Mouse (Mus musculus): ENCODE measurements around the gene Ubl4b.

Ubl4b gene

DNA sequence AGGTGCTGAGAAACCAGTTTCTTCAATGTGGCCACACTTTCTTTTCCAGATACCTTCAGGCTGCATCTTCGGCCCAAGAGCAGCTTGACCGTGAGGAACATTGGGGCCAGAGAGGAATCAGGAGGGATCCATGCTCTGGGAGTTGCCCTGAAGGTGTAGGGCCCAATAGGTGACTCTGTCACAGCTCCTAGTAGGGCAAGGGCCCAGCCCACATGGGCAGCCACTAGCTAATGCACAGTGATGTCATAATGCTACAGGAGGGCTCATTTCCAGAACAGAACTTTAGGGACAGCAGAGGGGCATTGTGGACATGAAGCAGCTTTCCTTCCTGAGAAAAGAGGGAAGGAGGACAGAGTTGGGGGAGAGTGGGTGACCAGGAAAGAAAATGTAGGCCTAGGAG lies at the start of gene Ubl4b:
Gene Ubl4b (minus strand): TSS at position 232 of the 400 bp plus-strand sequence.
- in situ Hi-C loops (cut with MseI, MboI) = no loop called here

- in situ Hi-C loops (cut with MseI, MboI) = no loop called here
These were observed 45.3 kb upstream of the Ubl4b start for GRCm38 (mm10) chr3:107600127-107600526.

DNA sequence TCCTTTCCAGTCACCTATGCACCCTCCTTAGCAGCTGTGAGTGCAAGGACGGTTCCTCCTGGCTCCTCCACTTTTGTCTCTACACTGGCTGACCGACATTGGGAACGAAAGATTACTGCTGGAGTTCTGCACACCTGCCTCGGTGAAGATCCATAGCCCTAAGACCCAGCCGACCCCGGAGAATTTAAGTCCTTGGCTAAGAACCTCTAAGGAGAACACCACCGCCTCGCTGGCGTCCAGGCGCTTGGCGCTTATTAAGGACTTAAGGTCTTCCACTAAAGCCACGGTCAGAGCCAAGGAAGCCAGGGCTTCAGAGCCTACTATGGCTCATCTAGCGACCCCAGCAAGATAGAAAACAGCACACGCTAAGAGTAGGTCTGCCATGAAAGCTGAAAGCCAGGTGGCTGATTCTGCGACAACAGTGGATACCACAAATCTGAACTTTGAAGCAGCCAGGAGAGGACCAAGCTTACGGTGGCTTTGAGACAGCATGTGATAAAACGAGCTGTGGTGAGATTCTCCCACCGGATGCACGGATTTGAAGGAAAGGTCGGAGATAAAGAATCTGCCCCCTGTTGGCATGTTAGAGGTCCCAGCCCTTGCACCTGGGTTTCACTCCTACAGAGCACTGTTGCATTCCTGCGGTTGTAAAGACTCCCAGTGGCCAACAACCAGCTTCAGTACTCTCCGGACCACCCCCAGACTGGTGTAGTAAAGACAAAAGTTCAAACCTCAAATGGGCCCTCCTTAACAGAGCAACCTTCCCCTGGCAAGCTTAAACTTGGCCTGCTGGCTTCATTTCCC lies 42.9 kb upstream of the Ubl4b start:
- in situ Hi-C loops (cut with MseI, MboI) = no loop called here

- in situ Hi-C loops (cut with MseI, MboI) = no loop called here
These were observed 42.3 kb upstream of the Ubl4b start for GRCm38 (mm10) chr3:107597134-107597533.

DNA sequence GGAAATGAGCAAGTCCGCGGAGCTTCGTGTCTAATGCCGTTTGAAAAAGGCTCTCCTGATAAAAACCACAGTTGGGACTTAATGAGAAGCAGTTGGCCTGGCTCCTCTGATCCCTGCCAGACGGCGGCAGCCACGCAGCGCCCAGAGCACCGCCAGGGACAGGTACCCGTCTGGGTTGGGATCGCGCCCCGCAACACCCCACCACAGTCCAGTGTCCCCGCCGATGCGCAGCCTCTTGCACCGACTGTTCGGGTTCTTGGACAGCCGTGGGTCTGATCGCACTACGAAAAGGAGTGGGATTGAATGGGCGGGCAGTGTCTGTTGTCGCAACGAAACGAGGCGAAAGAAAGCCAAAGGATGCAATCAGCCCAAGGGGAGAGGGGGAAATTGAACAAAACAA lies 41.7 kb upstream of the Ubl4b start:
- in situ Hi-C loops (cut with MseI, MboI) = no loop called here

DNA sequence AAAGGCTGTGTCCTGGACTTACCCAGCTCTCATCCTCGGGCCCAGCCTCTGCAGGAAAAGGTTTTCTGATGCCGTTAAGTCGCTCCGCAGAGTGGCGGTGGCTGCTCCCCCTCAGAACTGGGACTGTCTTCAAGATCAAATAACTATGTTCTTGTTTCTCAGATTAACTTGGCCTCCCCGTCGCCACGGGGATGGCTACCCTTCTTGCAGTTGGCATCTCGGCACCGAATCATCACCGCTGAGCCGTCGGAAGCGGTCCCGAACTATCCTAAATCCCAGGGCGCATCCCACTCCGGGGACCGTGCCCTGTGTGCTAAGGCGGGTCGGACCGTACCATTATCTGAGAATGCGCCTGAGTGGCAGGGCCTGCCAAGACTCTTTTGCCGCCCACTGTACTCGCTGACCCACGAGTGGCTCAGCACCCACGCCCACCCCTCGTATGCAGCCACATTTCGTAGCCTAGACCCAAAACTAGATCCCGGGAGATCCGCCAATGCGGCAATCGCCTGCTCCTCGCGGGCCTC lies 41.1 kb upstream of the Ubl4b start:
- in situ Hi-C loops (cut with MseI, MboI) = no loop called here

- in situ Hi-C loops (cut with MseI, MboI) = no loop called here
These were observed 40.5 kb upstream of the Ubl4b start for GRCm38 (mm10) chr3:107595264-107595937.

- in situ Hi-C loops (cut with MseI, MboI) = no loop called here
These were observed 39.9 kb upstream of the Ubl4b start, which contains the start of gene Alx3 for GRCm38 (mm10) chr3:107594662-107595263. Gene Alx3, plus strand, starts transcription at chr3:107595031.

GRCm38 (mm10) chr3:107593632-107594031 lies 38.8 kb upstream of the Ubl4b start:
- in situ Hi-C loops (cut with MseI, MboI) = no loop called here

- in situ Hi-C loops (cut with MseI, MboI) = no loop called here
These were observed 36.7 kb upstream of the Ubl4b start for GRCm38 (mm10) chr3:107591612-107592011.

DNA sequence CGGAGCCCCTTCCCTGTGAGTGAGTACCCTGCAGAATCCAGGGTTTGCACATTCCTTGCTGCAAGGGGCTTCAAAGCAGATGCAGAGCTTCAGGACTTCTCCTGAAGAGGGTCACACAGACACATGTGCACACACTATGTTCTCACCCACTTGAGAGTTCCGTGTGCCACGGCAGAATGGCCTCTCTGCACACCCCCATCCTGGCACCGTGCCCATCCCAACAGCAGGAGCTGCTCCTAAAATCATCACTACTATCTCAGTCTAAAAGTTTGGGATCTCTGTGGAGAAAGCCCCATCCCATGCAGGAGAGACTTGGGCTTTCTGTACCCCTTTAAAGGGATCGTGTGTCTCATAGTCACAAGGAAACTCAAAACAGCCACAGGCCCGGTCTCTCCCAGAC lies 31.6 kb upstream of the Ubl4b start:
- in situ Hi-C loops (cut with MseI, MboI) = no loop called here

GRCm38 (mm10) chr3:107583893-107584292 lies 29.0 kb upstream of the Ubl4b start:
- in situ Hi-C loops (cut with MseI, MboI) = no loop called here

GRCm38 (mm10) chr3:107582875-107583767 lies 28.2 kb upstream of the Ubl4b start:
- in situ Hi-C loops (cut with MseI, MboI) = no loop called here

DNA sequence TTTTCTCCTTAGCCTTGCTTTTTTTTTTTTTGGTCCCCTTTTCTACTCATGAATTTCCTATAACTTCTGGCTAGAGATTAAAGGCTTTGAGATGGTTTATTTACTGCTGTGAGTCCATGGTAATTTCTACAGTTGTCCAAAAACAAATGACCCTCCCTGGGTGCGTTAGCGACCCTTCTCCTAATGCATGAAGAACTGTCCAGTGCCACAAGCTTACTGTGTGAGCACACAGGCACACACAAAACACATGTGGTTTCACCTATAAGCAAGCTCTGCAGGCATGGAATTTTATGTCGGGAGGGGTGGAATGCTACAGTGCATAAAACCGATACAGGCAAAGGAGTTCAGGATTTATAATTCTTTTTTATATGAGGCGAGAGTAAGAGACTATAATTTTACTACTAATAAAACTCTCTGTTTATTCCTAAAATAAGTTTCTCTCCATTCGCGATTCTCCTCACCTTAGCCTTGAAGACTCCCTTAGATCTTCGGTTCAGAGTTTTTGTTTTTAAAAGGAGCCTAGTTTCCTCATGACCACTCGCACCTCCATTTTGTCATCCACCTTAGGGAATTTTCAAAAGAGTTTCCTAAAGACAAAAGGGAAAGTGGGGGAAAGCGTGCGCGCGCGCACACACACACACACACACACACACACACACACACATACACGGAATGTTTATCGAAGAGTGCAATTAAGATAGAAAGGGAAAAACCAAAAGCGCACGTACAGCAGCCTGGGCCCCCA lies 27.4 kb upstream of the Ubl4b start:
- in situ Hi-C loops (cut with MseI, MboI) = no loop called here

DNA sequence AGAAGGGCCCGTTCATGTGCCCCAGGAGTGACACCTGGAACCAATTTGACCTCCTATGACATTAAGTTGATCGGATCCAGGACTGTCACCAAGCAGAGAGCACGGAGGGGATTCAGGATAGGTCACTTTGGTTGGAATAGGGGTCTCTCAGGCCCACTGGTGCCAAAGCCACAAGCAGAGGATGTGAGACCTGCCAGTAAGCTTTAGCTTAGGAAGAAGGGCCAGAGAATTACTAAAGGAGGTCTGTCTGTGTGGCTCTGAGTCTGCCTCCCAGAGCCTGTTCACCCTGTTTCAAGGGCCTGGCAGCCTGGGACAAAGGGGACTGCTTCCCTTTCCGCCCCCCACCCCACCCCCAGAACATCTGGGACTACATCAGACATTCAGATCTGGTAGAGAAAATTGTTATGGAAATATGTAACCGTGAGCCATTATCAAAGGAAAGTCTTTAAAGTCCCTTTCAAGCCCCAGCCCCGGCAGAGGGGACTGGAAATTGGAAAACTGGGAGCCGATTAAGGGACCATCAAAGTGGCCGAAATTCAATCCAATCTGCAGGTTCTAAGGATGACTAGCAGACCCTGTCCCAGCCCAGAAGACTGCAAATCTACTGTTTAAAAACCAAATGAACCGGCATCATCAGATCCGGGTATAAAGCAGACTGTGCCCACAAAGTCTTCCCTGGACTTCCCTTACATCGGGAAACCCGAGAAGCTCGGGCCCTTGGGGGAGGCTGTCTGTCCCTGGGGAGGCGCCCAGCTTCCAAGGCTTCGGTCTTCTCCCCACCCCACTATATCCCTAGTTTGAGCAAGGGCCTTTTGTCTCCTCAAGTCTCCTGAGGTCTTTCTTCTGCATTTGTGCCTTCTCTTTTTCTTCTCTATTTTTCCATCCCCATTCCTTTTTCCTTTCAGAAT lies 26.5 kb upstream of the Ubl4b start:
- in situ Hi-C loops (cut with MseI, MboI) = no loop called here

DNA sequence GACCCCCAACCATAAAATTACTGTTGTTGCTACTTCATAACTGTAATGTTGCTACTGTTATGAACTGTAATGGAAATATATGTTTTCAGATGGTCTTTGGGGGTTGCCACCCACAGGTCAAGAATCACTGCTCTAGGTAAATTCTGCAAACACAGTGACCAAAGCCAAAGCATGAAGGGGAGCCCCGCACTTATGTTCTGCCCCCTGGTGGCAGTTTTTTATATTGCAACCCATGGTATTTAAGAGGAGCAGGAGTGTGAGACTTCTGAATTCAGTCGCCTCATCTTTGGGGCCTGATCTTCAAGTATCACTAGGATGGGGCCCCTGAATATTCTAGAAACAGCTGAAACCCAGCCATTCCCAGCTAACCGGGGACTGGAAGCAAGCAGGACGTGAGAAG lies 24.6 kb upstream of the Ubl4b start:
- in situ Hi-C loops (cut with MseI, MboI) = no loop called here

DNA sequence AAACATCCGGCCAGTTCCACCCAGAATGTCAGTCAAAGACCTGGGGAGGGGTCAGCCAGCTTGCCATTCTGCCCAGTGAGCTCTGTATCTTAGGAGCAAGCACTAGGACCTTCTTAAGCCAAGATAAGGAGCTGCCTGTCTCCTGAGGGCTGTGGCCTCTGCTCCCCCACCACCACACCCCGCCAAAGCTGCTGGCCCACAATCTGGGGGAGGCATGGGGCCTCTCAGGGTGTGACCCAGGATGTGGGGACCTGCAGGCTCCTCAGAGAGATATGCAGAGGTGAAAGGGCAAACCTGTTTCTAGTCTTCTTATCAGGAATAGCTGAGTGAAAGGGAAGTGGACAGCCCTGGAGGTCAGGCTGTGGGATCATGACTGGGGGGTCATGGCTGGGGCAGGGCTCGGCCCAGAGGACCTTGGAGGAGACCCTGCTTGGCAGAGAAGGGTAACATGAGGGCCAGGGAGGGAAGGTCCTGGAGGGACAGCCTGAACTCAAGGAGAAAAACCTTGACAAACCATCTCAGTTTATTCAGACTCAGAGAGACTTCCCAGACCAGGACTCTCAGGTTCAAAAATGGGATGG lies 23.0 kb upstream of the Ubl4b start:
- in situ Hi-C loops (cut with MseI, MboI) = no loop called here

DNA sequence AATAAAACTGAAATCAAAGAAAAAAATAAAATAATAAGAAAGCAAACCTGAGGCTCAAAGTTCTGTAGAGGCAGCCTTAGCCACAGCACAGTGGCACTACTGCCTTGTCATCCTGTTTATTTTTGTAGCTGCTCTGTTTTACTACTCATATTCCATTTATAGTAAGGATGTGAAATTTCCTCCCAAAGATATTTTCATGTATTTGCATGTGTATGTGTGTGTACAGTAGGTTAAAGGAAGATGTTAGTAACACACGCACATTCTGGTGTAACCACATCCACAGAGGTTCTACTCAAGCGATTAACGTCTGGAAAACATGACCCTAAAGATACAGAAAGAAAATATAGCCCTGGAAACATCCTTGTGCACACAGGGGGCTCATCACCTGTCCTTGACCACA lies 21.9 kb upstream of the Ubl4b start:
- in situ Hi-C loops (cut with MseI, MboI) = no loop called here

- in situ Hi-C loops (cut with MseI, MboI) = no loop called here
These were observed 16.3 kb upstream of the Ubl4b start for GRCm38 (mm10) chr3:107571205-107571604.

Data from mouse trophoblast stem cell (cell line).